Mouse (Mus musculus): ENCODE measurements around the gene Lrig1. TPM values are rescaled to one million over a fixed set of nuclear protein-coding genes. Genes with fewer than 3 reads are reported as not detected.

Lrig1 gene
- polyA plus RNA-seq, 1 experiment, result 11.2 TPM

GRCm38 (mm10) chr6:94598421-94598820, 101.5 kb downstream of the Lrig1 start:
- Histone ChIP-seq H3K79me3 (ENCODE audit: low read depth) (no peaks in the 10 kb centered on the region), H3K4me3 (ENCODE audit: insufficient read depth, poor library complexity, severe bottlenecking) (no peak overlapping the region), H3K27me3 (ENCODE audit: control insufficient read depth, insufficient read depth, insufficient read length) (no peaks in the 10 kb centered on the region), H3ac (ENCODE audit: control insufficient read depth, insufficient read length, low read depth) (no peak overlapping the region), H3K79me2 (ENCODE audit: control insufficient read depth, insufficient read depth) (no peaks in the 10 kb centered on the region), H3K36me3 (ENCODE audit: control insufficient read depth, insufficient read depth) (no peaks in the 10 kb centered on the region)
- no peak for TF ChIP-seq MAX (IDR thresholded peaks at IDR 0.05)

- Histone ChIP-seq H3K36me3 (ENCODE audit: control insufficient read depth, insufficient read depth) (no peaks in the 10 kb centered on the region), H3K79me2 (ENCODE audit: control insufficient read depth, insufficient read depth) (no peaks in the 10 kb centered on the region), H3ac (ENCODE audit: control insufficient read depth, insufficient read length, low read depth) (no peak overlapping the region), H3K4me3 (ENCODE audit: insufficient read depth, poor library complexity, severe bottlenecking) (no peak overlapping the region), H3K27me3 (ENCODE audit: control insufficient read depth, insufficient read depth, insufficient read length) (no peaks in the 10 kb centered on the region), H3K79me3 (ENCODE audit: low read depth) (no peaks in the 10 kb centered on the region)
- TF ChIP-seq CTCF (IDR thresholded peaks at IDR 0.05; ENCODE audit: control insufficient read depth, insufficient read depth, insufficient read length) (no peak), MYOD1 (IDR thresholded peaks at IDR 0.05; ENCODE audit: control insufficient read depth, insufficient read length, low read depth) (no peak), MAX (IDR thresholded peaks at IDR 0.05) (no peak), CEBPB (IDR thresholded peaks at IDR 0.05; ENCODE audit: low read depth) (no peak), FOSL1 (IDR thresholded peaks at IDR 0.05; ENCODE audit: insufficient read depth, low read length, poor library complexity, severe bottlenecking) (no peak)
Observed at GRCm38 (mm10) chr6:94596761-94597485, 103.0 kb downstream of the Lrig1 start.

GRCm38 (mm10) chr6:94596051-94596760, 103.8 kb downstream of the Lrig1 start:
- H3K4me3 ChIP-seq (ENCODE audit: insufficient read depth, poor library complexity, severe bottlenecking), result no peak overlapping the region
- H3K79me3 ChIP-seq (ENCODE audit: low read depth), result no peaks in the 10 kb centered on the region
- H3K79me2 ChIP-seq (ENCODE audit: control insufficient read depth, insufficient read depth), result no peaks in the 10 kb centered on the region
- no peaks in the 10 kb centered on the region for H3K36me3 ChIP-seq (ENCODE audit: control insufficient read depth, insufficient read depth)
- TF ChIP-seq MYOD1 (IDR thresholded peaks at IDR 0.05; ENCODE audit: control insufficient read depth, insufficient read length, low read depth) (no peak), CEBPB (IDR thresholded peaks at IDR 0.05; ENCODE audit: low read depth) (no peak), MAX (IDR thresholded peaks at IDR 0.05) (no peak), USF1 (IDR thresholded peaks at IDR 0.05; ENCODE audit: low read depth) (no peak), FOSL1 (IDR thresholded peaks at IDR 0.05; ENCODE audit: insufficient read depth, low read length, poor library complexity, severe bottlenecking) (no peak), MYOG (IDR thresholded peaks at IDR 0.05; ENCODE audit: control insufficient read depth, extremely low read depth, insufficient read length) (no peak), CTCF (IDR thresholded peaks at IDR 0.05; ENCODE audit: control insufficient read depth, insufficient read depth, insufficient read length) (no peak)
- H3K27me3 ChIP-seq (ENCODE audit: control insufficient read depth, insufficient read depth, insufficient read length), result no peaks in the 10 kb centered on the region
- H3ac ChIP-seq (ENCODE audit: control insufficient read depth, insufficient read length, low read depth), result no peak overlapping the region

- Histone ChIP-seq H3ac (ENCODE audit: control insufficient read depth, insufficient read length, low read depth) (no peak overlapping the region), H3K79me2 (ENCODE audit: control insufficient read depth, insufficient read depth) (no peaks in the 10 kb centered on the region), H3K79me3 (ENCODE audit: low read depth) (no peaks in the 10 kb centered on the region), H3K4me3 (ENCODE audit: insufficient read depth, poor library complexity, severe bottlenecking) (no peak overlapping the region), H3K36me3 (ENCODE audit: control insufficient read depth, insufficient read depth) (no peaks in the 10 kb centered on the region), H3K27me3 (ENCODE audit: control insufficient read depth, insufficient read depth, insufficient read length) (no peaks in the 10 kb centered on the region)
- TF ChIP-seq MYOD1 (IDR thresholded peaks at IDR 0.05; ENCODE audit: control insufficient read depth, insufficient read length, low read depth) (no peak), CTCF (IDR thresholded peaks at IDR 0.05; ENCODE audit: control insufficient read depth, insufficient read depth, insufficient read length) (no peak), FOSL1 (IDR thresholded peaks at IDR 0.05; ENCODE audit: insufficient read depth, low read length, poor library complexity, severe bottlenecking) (no peak), USF1 (IDR thresholded peaks at IDR 0.05; ENCODE audit: low read depth) (no peak), MAX (IDR thresholded peaks at IDR 0.05) (no peak), MYOG (IDR thresholded peaks at IDR 0.05; ENCODE audit: control insufficient read depth, extremely low read depth, insufficient read length) (no peak), CEBPB (IDR thresholded peaks at IDR 0.05; ENCODE audit: low read depth) (no peak)
Observed at GRCm38 (mm10) chr6:94595206-94595605, 104.8 kb downstream of the Lrig1 start.

GRCm38 (mm10) chr6:94594711-94595110, 105.2 kb downstream of the Lrig1 start:
- no peaks in the 10 kb centered on the region for H3K36me3 ChIP-seq (ENCODE audit: control insufficient read depth, insufficient read depth)
- H3K27me3 ChIP-seq (ENCODE audit: control insufficient read depth, insufficient read depth, insufficient read length), result no peaks in the 10 kb centered on the region
- H3K79me3 ChIP-seq (ENCODE audit: low read depth), result no peaks in the 10 kb centered on the region
- no peak overlapping the region for H3ac ChIP-seq (ENCODE audit: control insufficient read depth, insufficient read length, low read depth)
- no peaks in the 10 kb centered on the region for H3K79me2 ChIP-seq (ENCODE audit: control insufficient read depth, insufficient read depth)
- no peak overlapping the region for H3K4me3 ChIP-seq (ENCODE audit: insufficient read depth, poor library complexity, severe bottlenecking)
- no peak for TF ChIP-seq CEBPB (IDR thresholded peaks at IDR 0.05; ENCODE audit: low read depth)
- TF ChIP-seq MYOG (IDR thresholded peaks at IDR 0.05; ENCODE audit: control insufficient read depth, extremely low read depth, insufficient read length), result no peak
- no peak for TF ChIP-seq MYOD1 (IDR thresholded peaks at IDR 0.05; ENCODE audit: control insufficient read depth, insufficient read length, low read depth)
- no peak for TF ChIP-seq FOSL1 (IDR thresholded peaks at IDR 0.05; ENCODE audit: insufficient read depth, low read length, poor library complexity, severe bottlenecking)
- no peak for TF ChIP-seq MAX (IDR thresholded peaks at IDR 0.05)
- no peak for TF ChIP-seq CTCF (IDR thresholded peaks at IDR 0.05; ENCODE audit: control insufficient read depth, insufficient read depth, insufficient read length)
- TF ChIP-seq USF1 (IDR thresholded peaks at IDR 0.05; ENCODE audit: low read depth), result no peak
